Mouse (Mus musculus) heart, postnatal 0 days (tissue): ENCODE measurements around the gene 4930449I24Rik. TPM values are rescaled to one million over a fixed set of nuclear protein-coding genes. Genes with fewer than 3 reads are reported as not detected.
"Not testable (repeated sequence)": the region's sequence is repeated elsewhere in the genome, so short reads cannot be mapped to it uniquely, and the experiment has no call there.

Source experiments
- ATAC-seq: fragments of 200-750 bp; cut with Nextera tagmentation; 2 replicates; pipeline ENCODE4 v1.8.0; 2017; ENCODE audit warnings: low read depth, moderate number of reproducible peaks, moderate library complexity; ENCODE audit not compliant: insufficient read depth
- DNase-seq: peaks from one replicate; pipeline ENCODE4 v3.0.0-alpha.2; 2016; ENCODE audit warnings: low spot score
- H3K27ac ChIP-seq: fragments of 300-500 bp; sonication (generic); 2 replicates; pipeline ENCODE4 v1.5.1; 2014; ENCODE audit warnings: low read depth, mild to moderate bottlenecking
- H3K27me3 ChIP-seq: fragments of 300-500 bp; sonication (generic); 2 replicates; pipeline ENCODE4 v1.6.1; 2014; ENCODE audit warnings: low read length, mixed read lengths; ENCODE audit not compliant: control insufficient read depth, insufficient read depth
- H3K36me3 ChIP-seq: fragments of 300-500 bp; sonication (generic); replicated peaks from 2 replicates; pipeline ENCODE4 v1.6.1; 2014; ENCODE audit warnings: low read length, mixed read lengths; ENCODE audit not compliant: control insufficient read depth, insufficient read depth
- H3K4me1 ChIP-seq: fragments of 300-500 bp; sonication (generic); 2 replicates; pipeline ENCODE4 v1.6.1; 2014; ENCODE audit warnings: antibody characterized with exemption; ENCODE audit not compliant: control insufficient read depth, insufficient read depth
- H3K4me2 ChIP-seq: fragments of 300-500 bp; sonication (generic); 2 replicates; pipeline ENCODE4 v1.6.1; 2014; ENCODE audit warnings: low read depth, mild to moderate bottlenecking, low read length, moderate library complexity
- H3K4me3 ChIP-seq: fragments of 300-500 bp; sonication (generic); 2 replicates; pipeline ENCODE4 v1.5.1; 2014; ENCODE audit warnings: low read depth, low read length
- H3K9ac ChIP-seq: fragments of 300-500 bp; sonication (generic); replicated peaks from 2 replicates; pipeline ENCODE4 v1.6.1; 2014; ENCODE audit warnings: low read depth, low read length, mixed read lengths
- H3K9me3 ChIP-seq: fragments of 300-500 bp; sonication (generic); replicated peaks from 2 replicates; pipeline ENCODE4 v1.6.1; 2016; ENCODE audit warnings: low read length; ENCODE audit not compliant: control insufficient read depth
- CTCF ChIP-seq: IDR thresholded peaks from 2 replicates; pipeline ENCODE4 v1.5.1; 2016; ENCODE audit warnings: antibody characterized with exemption, control low read depth, low read depth
- EP300 ChIP-seq: IDR thresholded peaks from 2 replicates; pipeline ENCODE4 v1.6.1; 2016; ENCODE audit warnings: antibody characterized with exemption, low read depth
- WGBS: fragments of 180-500 bp; shearing (Covaris S2); extraction: QIAGEN DNeasy Blood & Tissue Kit; methylation state at CpG from one replicate; pipeline ENCODE4 v1.1.7; 2014; 5-methylcytosine and 5-hydroxymethylcytosine counted together
- polyA plus RNA-seq: library from polyadenylated mRNA; unstranded; fragments of >200 nt; fragmentation: Nextera tagmentation; extraction: Ambion mirVana; gene quantifications from 2 replicates; pipeline ENCODE4 v1.2.1, GENCODE M21; 2015
- total RNA-seq: library from RNA; depleted of rRNA; stranded (reverse); fragments of >200 nt; gene quantifications from 2 replicates; pipeline ENCODE4 v1.2.3, GENCODE M21; 2014; ENCODE audit warnings: low replicate concordance; rRNA removed

4930449I24Rik gene
- total RNA-seq (not detected in 2 replicates), polyA plus RNA-seq (not detected in 2 replicates)

DNA sequence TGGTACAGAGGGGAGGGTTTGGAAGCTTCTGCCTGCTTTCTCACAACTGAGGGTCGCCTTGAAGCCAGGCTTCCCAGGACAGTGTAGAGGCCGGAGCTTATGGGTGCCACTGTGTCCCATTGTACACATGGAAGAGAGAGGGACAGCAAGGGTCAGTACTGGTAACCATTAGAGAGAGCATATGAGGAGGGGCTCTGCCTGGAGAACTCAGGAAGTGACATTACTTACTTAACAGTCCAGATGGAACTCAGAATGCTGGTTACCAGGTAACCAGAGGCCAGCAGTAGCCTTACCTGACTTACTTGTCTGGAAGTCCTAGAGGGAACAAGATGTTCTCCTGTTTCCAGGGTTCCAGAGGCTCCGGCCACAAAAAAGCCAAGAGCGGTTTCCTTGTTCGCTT is at the start of gene 4930449I24Rik:
Gene 4930449I24Rik (plus strand): TSS at position 301 of the 400 bp plus-strand sequence.
- H3K9ac ChIP-seq, H3K4me2 ChIP-seq, H3K9me3 ChIP-seq, H3K27ac ChIP-seq, H3K4me1 ChIP-seq, DNase-seq, H3K27me3 ChIP-seq, ATAC-seq, H3K4me3 ChIP-seq, H3K36me3 ChIP-seq: not testable (repeated sequence)
- WGBS: no CpG with 5 or more reads among the region's 5 CpGs

DNA sequence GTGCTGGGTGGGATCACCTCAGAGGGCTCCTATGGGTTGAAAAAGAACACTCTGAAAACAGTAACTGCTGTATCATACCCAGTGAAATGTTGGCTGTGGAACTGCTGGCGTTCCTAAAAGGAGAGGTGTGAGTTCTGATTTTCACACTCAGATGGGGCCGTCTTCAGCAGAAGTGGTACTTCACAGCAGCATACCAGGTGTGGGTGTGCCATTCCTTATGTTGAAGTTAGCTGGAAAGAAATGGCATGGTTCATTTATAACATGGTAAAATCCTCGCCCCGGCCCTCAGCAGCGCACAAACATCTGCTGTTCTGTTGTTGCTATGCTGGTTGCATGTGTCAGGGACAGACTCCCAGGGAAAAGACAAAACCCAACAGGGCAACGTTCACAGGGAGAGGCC is 48.6 kb upstream of the 4930449I24Rik start:
- Histone ChIP-seq H3K4me2 (no peak overlapping the region), H3K9ac (no peak overlapping the region), H3K36me3 (no peaks in the 10 kb centered on the region), H3K4me3 (no peak overlapping the region), H3K4me1 (no peaks in the 10 kb centered on the region), H3K27ac (no peak overlapping the region), H3K9me3 (no peaks in the 10 kb centered on the region), H3K27me3 (no peaks in the 10 kb centered on the region)
- DNase-seq (no peak), ATAC-seq (no peak)
- no peak for TF ChIP-seq CTCF
- 74% methylated on average over 6 of the region's 6 CpGs for WGBS

DNA sequence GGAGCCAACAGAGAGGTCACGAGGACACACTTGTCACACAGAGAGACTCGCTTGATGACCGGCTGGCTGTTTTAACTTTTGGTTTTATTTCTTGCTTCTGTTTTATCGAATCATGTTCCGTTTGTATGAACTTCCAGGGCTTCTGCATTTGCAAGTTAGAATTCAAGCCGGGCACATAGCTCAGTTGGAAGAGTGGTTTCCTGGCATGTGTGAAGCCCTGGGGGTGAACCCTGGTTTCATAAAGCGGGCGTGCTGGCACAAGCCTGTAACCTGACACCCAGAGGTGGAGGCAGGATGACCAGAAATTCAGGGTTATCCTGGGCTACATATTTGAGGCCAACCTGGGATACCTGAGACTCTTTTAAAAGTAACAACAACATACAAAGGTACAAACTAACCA is 40.6 kb upstream of the 4930449I24Rik start:
- Histone ChIP-seq H3K9ac (no peak overlapping the region), H3K4me2 (no peak overlapping the region), H3K27me3 (no peaks in the 10 kb centered on the region), H3K27ac (no peak overlapping the region), H3K4me1 (no peaks in the 10 kb centered on the region), H3K36me3 (no peaks in the 10 kb centered on the region), H3K4me3 (no peak overlapping the region), H3K9me3 (no peaks in the 10 kb centered on the region)
- TF ChIP-seq EP300: no peak
- TF ChIP-seq CTCF: no peak
- 70% methylated on average over 8 of the region's 8 CpGs for WGBS
- ATAC-seq (no peak), DNase-seq (no peak)

DNA sequence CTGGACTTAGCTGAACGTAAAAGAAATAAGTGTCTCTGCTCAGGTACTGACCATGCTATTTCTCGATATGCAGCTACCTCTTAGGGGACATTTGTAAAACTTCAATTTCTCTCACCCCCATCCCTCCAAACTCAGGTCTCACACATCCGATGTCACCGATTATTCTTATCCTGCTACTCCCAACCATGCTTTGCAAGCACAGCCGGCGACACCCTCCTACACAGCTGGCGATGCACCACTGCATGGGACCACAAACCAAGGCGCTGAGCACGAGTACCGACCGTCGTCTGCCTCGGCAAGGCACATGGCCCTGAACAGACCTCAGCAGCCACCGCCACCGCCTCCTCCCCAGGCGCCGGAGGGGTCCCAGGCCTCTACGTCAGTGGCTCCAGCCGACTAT is 35.5 kb upstream of the 4930449I24Rik start:
- ATAC-seq (no peak), DNase-seq (no peak)
- Histone ChIP-seq H3K9me3 (no peaks in the 10 kb centered on the region), H3K4me3 (no peak overlapping the region), H3K4me1 (no peaks in the 10 kb centered on the region), H3K9ac (no peak overlapping the region), H3K27ac (no peak overlapping the region), H3K27me3 (0 out of 2 replicates have a peak, but pooled peaks cover 3% of the 10 kb centered on the region), H3K36me3 (no peaks in the 10 kb centered on the region), H3K4me2 (no peak overlapping the region)
- no peak for TF ChIP-seq CTCF
- no peak for TF ChIP-seq EP300
- WGBS: 82% methylated on average over 19 of the region's 19 CpGs

DNA sequence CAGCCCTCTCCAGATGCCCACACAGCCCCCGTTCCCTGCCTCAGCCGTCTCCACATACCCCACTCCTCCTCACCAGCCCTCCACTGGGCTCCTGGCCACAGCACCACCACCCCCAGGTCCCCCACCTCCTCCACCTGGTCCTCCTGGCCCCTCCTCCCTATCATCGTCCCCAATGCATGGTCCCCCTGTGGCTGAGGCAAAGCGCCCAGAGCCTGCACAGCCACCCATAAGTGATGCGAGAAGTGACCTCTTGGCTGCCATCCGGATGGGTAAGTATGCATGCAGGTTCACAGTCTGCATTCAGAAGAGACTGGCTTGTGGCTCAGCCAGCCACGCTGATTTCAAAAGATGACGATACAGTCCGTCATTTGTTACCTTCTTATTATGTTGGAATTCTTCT is 33.9 kb upstream of the 4930449I24Rik start:
- Histone ChIP-seq H3K27me3 (0 out of 2 replicates have a peak, but pooled peaks cover 3% of the 10 kb centered on the region), H3K4me2 (no peak overlapping the region), H3K9ac (no peak overlapping the region), H3K4me3 (no peak overlapping the region), H3K9me3 (no peaks in the 10 kb centered on the region), H3K36me3 (no peaks in the 10 kb centered on the region), H3K27ac (no peak overlapping the region), H3K4me1 (no peaks in the 10 kb centered on the region)
- TF ChIP-seq CTCF (no peak), EP300 (no peak)
- ATAC-seq: no peak
- WGBS: 87% methylated on average over 9 of the region's 9 CpGs
- DNase-seq: no peak

DNA sequence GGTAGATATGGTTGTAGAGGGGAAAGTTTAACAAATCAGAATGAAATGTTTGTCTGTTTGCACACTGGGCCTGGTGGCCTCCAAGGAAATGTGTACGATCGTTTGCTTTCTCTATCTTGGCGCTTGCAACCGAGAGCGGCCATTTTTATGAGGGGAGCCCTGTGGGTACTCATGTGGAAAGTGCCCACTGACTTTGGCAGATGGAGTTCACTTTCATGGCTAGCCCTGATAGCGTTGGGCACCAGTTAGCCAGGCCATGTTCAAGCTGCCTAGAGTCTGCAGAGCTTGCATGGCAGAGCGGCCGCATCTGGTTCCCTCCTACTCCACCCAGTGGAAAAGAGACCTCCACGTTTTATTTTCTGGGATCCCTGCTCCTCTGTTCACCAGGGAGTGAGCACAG is 31.4 kb upstream of the 4930449I24Rik start:
- DNase-seq: no peak
- H3K36me3 ChIP-seq: no peaks in the 10 kb centered on the region
- no peak for ATAC-seq
- H3K27ac ChIP-seq: no peak overlapping the region
- H3K4me1 ChIP-seq: no peaks in the 10 kb centered on the region
- TF ChIP-seq EP300 (no peak), CTCF (no peak)
- no peak overlapping the region for H3K4me2 ChIP-seq
- H3K9me3 ChIP-seq: no peaks in the 10 kb centered on the region
- no peak overlapping the region for H3K4me3 ChIP-seq
- H3K27me3 ChIP-seq: 0 out of 2 replicates have a peak, but pooled peaks cover 3% of the 10 kb centered on the region
- H3K9ac ChIP-seq: no peak overlapping the region
- WGBS: 86% methylated on average over 9 of the region's 9 CpGs
